Mouse (Mus musculus): Measurements from ENCODE around the gene Tmem8. TPM values are rescaled to one million over a fixed set of nuclear protein-coding genes. Genes with fewer than 3 reads are reported as not detected.

Tmem8 gene
- polyA plus RNA-seq (2014; fragmentation: Nextera tagmentation; extraction: Ambion mirVana) = 2.9 and 3.9 TPM in 2 replicates

GRCm38 (mm10) chr17:26113181-26113948, at the start of gene Tmem8:
Gene Tmem8, plus strand, starts transcription at chr17:26113299.
- Histone ChIP-seq H3K36me3 (ENCODE audit: control insufficient read depth, insufficient read depth, low read length) (no peaks in the 10 kb centered on the region), H3K27me3 (ENCODE audit: control insufficient read depth, insufficient read depth, low read length) (peaks cover 43% of the 10 kb centered on the region), H3K4me1 (ENCODE audit: control insufficient read depth, insufficient read depth, low read length) (peaks cover 10% of the 10 kb centered on the region; the same call in 1 of the 2 replicates), H3K4me3 (ENCODE audit: low read depth, low read length) (peak within 1 kb of the TSS; percentile 60), H3K9me3 (ENCODE audit: control insufficient read depth, low read depth, low read length) (no peaks in the 10 kb centered on the region), H3K4me2 (replicated peaks; ENCODE audit: low read depth, low read length) (peak within 1 kb of the TSS; percentile 94), H3K27ac (ENCODE audit: low read length) (no peak within 1 kb of the TSS), H3K9ac (replicated peaks; ENCODE audit: low read depth, low read length) (peak within 1 kb of the TSS; percentile 42)
- WGBS = under 1% methylated on average over 72 of the region's 75 CpGs
- ATAC-seq (ENCODE audit: insufficient number of reproducible peaks, insufficient read depth, low FRiP score, low read depth) = peak; percentile 64

GRCm38 (mm10) chr17:26064916-26065315, 48.2 kb upstream of the Tmem8 start:
- H3K9ac ChIP-seq (replicated peaks; ENCODE audit: low read depth, low read length) = no peak overlapping the region
- H3K9me3 ChIP-seq (ENCODE audit: control insufficient read depth, low read depth, low read length) = no peaks in the 10 kb centered on the region
- H3K4me2 ChIP-seq (replicated peaks; ENCODE audit: low read depth, low read length) = no peak overlapping the region
- no peak overlapping the region for H3K27ac ChIP-seq (ENCODE audit: low read length)
- ATAC-seq (ENCODE audit: insufficient number of reproducible peaks, insufficient read depth, low FRiP score, low read depth) = no peak
- H3K27me3 ChIP-seq (ENCODE audit: control insufficient read depth, insufficient read depth, low read length) = no peaks in the 10 kb centered on the region
- no peak overlapping the region for H3K4me3 ChIP-seq (ENCODE audit: low read depth, low read length)
- peaks cover 4% of the 10 kb centered on the region; the same call in 1 of the 2 replicates for H3K36me3 ChIP-seq (ENCODE audit: control insufficient read depth, insufficient read depth, low read length)
- H3K4me1 ChIP-seq (ENCODE audit: control insufficient read depth, insufficient read depth, low read length) = peaks cover 22% of the 10 kb centered on the region
- WGBS = 67% methylated on average over 6 of the region's 6 CpGs

- Histone ChIP-seq H3K27ac (ENCODE audit: low read length) (no peak overlapping the region), H3K4me1 (ENCODE audit: control insufficient read depth, insufficient read depth, low read length) (peaks cover 22% of the 10 kb centered on the region), H3K36me3 (ENCODE audit: control insufficient read depth, insufficient read depth, low read length) (peaks cover 4% of the 10 kb centered on the region; the same call in 1 of the 2 replicates), H3K9me3 (ENCODE audit: control insufficient read depth, low read depth, low read length) (no peaks in the 10 kb centered on the region), H3K4me2 (replicated peaks; ENCODE audit: low read depth, low read length) (peak overlapping the region; percentile 99), H3K27me3 (ENCODE audit: control insufficient read depth, insufficient read depth, low read length) (no peaks in the 10 kb centered on the region), H3K4me3 (ENCODE audit: low read depth, low read length) (peak overlapping the region; percentile 75), H3K9ac (replicated peaks; ENCODE audit: low read depth, low read length) (no peak overlapping the region)
- ATAC-seq (ENCODE audit: insufficient number of reproducible peaks, insufficient read depth, low FRiP score, low read depth) = no peak
- 95% methylated on average over 7 of the region's 7 CpGs for WGBS
Measured at GRCm38 (mm10) chr17:26066488-26067020, 46.5 kb upstream of the Tmem8 start.

GRCm38 (mm10) chr17:26068024-26068830, 44.9 kb upstream of the Tmem8 start:
- Histone ChIP-seq H3K4me3 (ENCODE audit: low read depth, low read length) (peak overlapping the region; percentile 75), H3K9ac (replicated peaks; ENCODE audit: low read depth, low read length) (peak overlapping the region; percentile 74), H3K27me3 (ENCODE audit: control insufficient read depth, insufficient read depth, low read length) (no peaks in the 10 kb centered on the region), H3K27ac (ENCODE audit: low read length) (no peak overlapping the region), H3K36me3 (ENCODE audit: control insufficient read depth, insufficient read depth, low read length) (peaks cover 4% of the 10 kb centered on the region; the same call in 1 of the 2 replicates), H3K4me2 (replicated peaks; ENCODE audit: low read depth, low read length) (peak overlapping the region; percentile 99), H3K4me1 (ENCODE audit: control insufficient read depth, insufficient read depth, low read length) (peaks cover 22% of the 10 kb centered on the region), H3K9me3 (ENCODE audit: control insufficient read depth, low read depth, low read length) (no peaks in the 10 kb centered on the region)
- peak; percentile 39; the same call in 1 of the 2 replicates for ATAC-seq (ENCODE audit: insufficient number of reproducible peaks, insufficient read depth, low FRiP score, low read depth)
- WGBS = under 1% methylated on average over 44 of the region's 44 CpGs

- 0 out of 2 replicates have a peak, but pooled peaks cover 4% of the 10 kb centered on the region for H3K36me3 ChIP-seq (ENCODE audit: control insufficient read depth, insufficient read depth, low read length)
- peak within 1 kb of the TSS; percentile 33 for H3K27ac ChIP-seq (ENCODE audit: low read length)
- H3K4me2 ChIP-seq (replicated peaks; ENCODE audit: low read depth, low read length) = peak within 1 kb of the TSS; percentile 99
- H3K4me3 ChIP-seq (ENCODE audit: low read depth, low read length) = peak within 1 kb of the TSS; percentile 75
- WGBS = under 1% methylated on average over 94 of the region's 94 CpGs
- no peaks in the 10 kb centered on the region for H3K27me3 ChIP-seq (ENCODE audit: control insufficient read depth, insufficient read depth, low read length)
- peaks cover 22% of the 10 kb centered on the region for H3K4me1 ChIP-seq (ENCODE audit: control insufficient read depth, insufficient read depth, low read length)
- H3K9ac ChIP-seq (replicated peaks; ENCODE audit: low read depth, low read length) = peak within 1 kb of the TSS; percentile 74
- no peaks in the 10 kb centered on the region for H3K9me3 ChIP-seq (ENCODE audit: control insufficient read depth, low read depth, low read length)
- ATAC-seq (ENCODE audit: insufficient number of reproducible peaks, insufficient read depth, low FRiP score, low read depth) = peak; percentile 88
Measured at GRCm38 (mm10) chr17:26068831-26069739, 44.0 kb upstream of the Tmem8 start, which contains the start of gene Rab11fip3. Gene Rab11fip3, minus strand, starts transcription at chr17:26069555.

- no peak overlapping the region for H3K27ac ChIP-seq (ENCODE audit: low read length)
- H3K36me3 ChIP-seq (ENCODE audit: control insufficient read depth, insufficient read depth, low read length) = 0 out of 2 replicates have a peak, but pooled peaks cover 2% of the 10 kb centered on the region
- no peaks in the 10 kb centered on the region for H3K27me3 ChIP-seq (ENCODE audit: control insufficient read depth, insufficient read depth, low read length)
- H3K4me3 ChIP-seq (ENCODE audit: low read depth, low read length) = peak overlapping the region; percentile 75
- 32% methylated on average over 6 of the region's 6 CpGs for WGBS
- ATAC-seq (ENCODE audit: insufficient number of reproducible peaks, insufficient read depth, low FRiP score, low read depth) = no peak
- H3K9me3 ChIP-seq (ENCODE audit: control insufficient read depth, low read depth, low read length) = no peaks in the 10 kb centered on the region
- H3K4me2 ChIP-seq (replicated peaks; ENCODE audit: low read depth, low read length) = peak overlapping the region; percentile 99
- H3K9ac ChIP-seq (replicated peaks; ENCODE audit: low read depth, low read length) = no peak overlapping the region
- H3K4me1 ChIP-seq (ENCODE audit: control insufficient read depth, insufficient read depth, low read length) = peaks cover 22% of the 10 kb centered on the region
Measured at GRCm38 (mm10) chr17:26070136-26070535, 43.0 kb upstream of the Tmem8 start.

- H3K4me2 ChIP-seq (replicated peaks; ENCODE audit: low read depth, low read length) = no peak overlapping the region
- no peaks in the 10 kb centered on the region for H3K27me3 ChIP-seq (ENCODE audit: control insufficient read depth, insufficient read depth, low read length)
- no peaks in the 10 kb centered on the region for H3K9me3 ChIP-seq (ENCODE audit: control insufficient read depth, low read depth, low read length)
- H3K9ac ChIP-seq (replicated peaks; ENCODE audit: low read depth, low read length) = no peak overlapping the region
- WGBS = 71% methylated on average over 3 of the region's 3 CpGs
- H3K36me3 ChIP-seq (ENCODE audit: control insufficient read depth, insufficient read depth, low read length) = no peaks in the 10 kb centered on the region
- no peaks in the 10 kb centered on the region for H3K4me1 ChIP-seq (ENCODE audit: control insufficient read depth, insufficient read depth, low read length)
- no peak for ATAC-seq (ENCODE audit: insufficient number of reproducible peaks, insufficient read depth, low FRiP score, low read depth)
- no peak overlapping the region for H3K27ac ChIP-seq (ENCODE audit: low read length)
- no peak overlapping the region for H3K4me3 ChIP-seq (ENCODE audit: low read depth, low read length)
Measured at GRCm38 (mm10) chr17:26075246-26075645, 37.9 kb upstream of the Tmem8 start.

All from stomach, embryonic 14.5 days (tissue).